Mouse (Mus musculus) c-Kit-positive CD71-positive TER-119-negative erythroid progenitor cells, embryonic 14.5 days (primary cell): ENCODE data around the gene Cpne5.
"Not testable (repeated sequence)": the region's sequence is repeated elsewhere in the genome, so short reads cannot be mapped to it uniquely, and the experiment has no call there.

Experiments
- DNase-seq: peaks from one replicate; pipeline ENCODE4 v3.0.0-alpha.2; 2013; ENCODE audit warnings: low read depth

Gene Cpne5

DNA sequence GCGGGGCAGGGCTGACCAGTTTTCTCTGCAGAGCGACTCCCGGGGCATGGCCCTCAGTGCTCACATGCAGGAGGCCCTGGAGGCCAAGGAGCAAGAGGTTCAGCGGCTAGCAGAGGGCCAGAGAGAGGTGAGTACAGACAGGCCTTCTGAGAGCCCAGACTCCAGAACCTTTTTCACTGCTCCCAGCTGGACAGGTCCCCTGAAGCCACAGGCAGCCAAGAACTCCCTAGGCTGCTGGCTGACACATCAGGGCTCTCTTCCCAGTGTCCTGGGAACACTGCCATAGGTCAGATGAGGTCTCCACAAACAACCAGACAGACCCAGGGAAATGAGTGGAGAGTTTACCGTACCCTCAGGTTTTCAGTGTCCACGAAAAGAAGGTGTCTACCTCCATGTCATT is 101.7 kb downstream of the Cpne5 start:
- DNase-seq = no peak

DNA sequence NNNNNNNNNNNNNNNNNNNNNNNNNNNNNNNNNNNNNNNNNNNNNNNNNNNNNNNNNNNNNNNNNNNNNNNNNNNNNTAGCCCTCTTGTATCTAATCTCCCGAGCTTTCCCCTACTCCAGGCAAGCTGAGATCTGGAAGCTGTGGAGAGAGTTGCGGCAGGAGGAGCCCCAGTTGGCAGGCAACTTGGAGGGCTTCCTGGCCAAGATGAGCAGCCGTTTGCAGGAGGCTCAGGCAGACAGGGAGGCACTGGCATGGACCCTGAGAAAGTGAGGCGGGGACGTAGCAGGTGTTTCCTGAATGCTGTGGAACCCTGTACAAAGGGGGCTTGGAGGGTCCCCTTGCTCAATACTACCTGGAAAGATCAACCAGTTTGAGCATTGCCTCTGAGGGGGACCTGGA is 102.9 kb downstream of the Cpne5 start:
- DNase-seq = no peak

DNA sequence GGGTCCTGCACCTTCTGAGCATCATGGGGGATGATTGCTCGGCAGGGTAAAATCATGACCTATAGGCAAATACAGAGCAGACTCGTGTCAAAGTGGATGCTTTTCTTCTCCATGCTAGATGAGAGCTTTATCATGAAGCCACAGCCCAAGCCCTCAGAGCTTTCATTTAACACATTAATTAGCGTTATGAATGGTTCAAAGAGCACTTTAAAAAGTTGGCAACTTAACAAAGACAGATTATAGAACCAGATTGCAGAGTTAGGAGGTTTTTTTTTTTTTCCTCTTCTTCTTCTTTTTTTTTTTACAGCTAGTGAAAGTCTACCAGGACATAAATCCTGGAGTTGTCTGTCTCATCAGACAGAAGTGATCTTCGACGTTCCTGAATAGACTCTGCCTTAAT is 108.6 kb downstream of the Cpne5 start:
- DNase-seq = no peak

DNA sequence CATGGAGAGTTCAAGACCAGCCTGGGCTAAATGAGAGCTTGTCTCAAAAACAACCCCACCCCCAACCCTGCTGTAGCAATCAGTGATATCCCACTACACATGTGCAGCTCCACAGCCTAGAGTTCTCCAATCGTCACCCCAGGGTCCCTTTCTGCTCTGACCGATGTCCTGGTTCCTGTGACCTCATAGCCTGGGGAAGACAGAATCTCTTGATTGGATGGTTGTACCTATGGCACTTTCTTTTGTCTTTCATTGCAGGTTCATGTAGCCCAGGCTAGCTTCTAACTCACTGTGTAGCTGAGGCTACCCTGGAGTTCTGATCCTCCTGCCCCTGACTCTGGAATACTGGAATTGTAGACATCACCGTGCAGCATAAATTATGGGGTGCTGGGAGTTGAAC is 111.4 kb downstream of the Cpne5 start:
- DNase-seq = no peak

DNA sequence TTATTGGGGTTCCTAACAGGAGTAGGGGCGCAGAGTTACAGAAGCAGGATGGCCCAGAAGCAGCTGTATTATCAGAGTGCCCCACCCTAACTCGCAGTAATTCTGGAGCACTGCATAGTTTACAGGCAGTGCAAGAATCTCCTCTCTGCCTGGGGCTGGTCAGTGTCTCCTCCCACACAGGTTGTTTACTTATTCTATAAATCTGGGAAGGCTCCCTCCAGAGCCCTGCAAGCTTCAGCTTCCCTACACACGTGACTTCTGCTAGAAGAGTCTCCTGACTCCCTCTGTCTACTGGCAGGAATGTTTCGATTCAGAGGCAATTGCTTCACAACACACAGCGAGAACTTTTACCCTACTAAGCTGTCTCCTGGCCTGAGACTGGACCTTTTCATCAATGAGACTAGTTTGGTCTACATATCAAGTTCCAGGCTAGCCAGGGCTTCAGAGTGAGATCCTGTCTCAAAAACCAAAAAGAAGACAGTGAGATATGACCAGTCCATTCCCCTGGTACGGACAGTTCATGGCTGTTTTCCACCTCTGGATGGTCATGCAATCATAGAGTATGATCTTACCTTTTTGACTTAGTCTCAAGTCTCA is 114.3 kb downstream of the Cpne5 start:
- DNase-seq = no peak

DNA sequence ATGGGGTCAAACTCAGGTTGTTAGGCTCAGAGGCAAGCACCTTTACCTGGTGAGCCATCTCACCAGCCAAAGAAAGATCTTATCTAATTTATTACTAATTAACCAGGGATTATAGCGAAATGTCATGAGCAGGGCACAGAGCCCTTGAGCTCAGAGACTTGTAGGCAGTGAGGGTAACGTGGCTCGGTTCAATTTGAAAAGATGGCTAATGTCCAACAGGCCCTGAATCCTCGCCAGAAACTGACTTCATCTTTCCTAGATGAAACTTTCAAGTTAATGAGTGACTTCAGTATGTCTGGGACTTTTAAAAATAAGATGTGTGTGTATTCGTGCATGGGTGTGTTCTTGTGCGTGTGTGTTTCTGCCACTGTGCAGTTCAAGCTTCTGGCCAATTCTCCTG is 115.2 kb downstream of the Cpne5 start:
- DNase-seq = no peak

DNA sequence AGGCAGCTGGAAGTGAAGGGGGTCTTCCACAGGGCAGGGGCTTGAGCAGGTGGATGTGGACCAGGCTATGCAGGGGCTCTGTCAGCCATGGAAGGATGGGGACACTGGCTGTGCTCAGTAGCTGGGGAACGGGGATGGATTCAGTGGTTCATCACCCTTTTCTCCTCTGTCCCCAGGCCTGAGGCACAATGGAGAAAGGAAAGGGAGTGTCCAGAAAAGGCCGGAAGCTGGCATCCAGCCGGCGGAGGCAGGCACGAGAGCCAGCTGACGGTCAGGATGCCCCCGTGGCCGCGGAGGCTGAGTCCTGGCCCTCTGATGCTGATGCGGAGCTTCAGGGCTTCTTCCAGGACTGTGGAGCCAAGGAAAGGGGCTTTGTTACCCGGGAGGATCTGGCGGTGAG is 117.3 kb downstream of the Cpne5 start:
- no peak for DNase-seq

DNA sequence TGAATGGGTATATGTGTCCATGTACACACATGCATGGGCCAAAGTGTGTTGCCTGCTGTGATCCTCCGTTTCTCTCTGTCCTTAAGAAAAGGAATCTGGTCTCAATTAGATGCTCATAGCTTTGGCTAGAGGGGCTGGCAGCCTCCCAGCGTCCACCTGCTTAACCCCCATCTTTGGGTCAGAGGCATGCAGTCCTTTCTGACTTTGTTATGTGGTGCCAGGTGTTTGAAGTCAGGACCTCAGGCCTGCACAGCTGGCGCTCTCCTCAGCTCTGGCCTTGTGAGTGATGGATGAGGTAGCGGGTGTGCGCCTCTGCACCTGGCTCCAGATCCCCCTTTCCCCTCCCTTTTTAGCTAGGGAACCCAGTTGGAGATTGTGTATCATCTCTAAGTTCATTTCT is 119.9 kb downstream of the Cpne5 start:
- DNase-seq = no peak

DNA sequence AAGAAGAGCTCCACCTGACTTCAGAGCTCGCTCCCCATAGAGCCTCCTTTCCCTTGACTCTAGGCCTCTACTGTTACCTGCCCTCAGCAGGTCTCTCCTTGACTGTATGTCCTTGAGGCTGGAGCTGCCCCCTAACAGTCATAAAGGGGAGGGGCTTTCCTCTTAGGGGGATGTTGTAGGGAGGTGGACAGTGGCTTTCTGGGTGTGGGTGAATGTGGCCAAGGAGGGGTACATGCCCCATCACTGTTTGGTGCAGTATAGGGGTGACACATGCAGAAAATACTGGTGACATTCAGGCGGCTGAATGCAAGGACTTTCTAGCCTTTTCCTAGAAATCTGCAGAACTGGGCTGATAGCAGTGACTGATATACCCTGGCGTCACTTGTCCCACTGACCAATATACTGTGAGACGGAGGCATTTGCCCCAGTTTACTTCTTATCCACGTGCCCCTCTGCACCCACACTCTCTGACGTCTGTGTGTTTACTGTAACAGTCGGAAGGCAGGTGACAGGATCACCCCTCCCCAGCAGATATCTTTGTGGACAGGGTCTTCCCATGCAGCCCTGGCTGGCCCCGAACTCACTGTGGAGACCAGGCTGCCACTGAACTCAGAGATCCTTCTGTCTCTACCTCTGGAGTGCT is 120.8 kb downstream of the Cpne5 start:
- DNase-seq = no peak

DNA sequence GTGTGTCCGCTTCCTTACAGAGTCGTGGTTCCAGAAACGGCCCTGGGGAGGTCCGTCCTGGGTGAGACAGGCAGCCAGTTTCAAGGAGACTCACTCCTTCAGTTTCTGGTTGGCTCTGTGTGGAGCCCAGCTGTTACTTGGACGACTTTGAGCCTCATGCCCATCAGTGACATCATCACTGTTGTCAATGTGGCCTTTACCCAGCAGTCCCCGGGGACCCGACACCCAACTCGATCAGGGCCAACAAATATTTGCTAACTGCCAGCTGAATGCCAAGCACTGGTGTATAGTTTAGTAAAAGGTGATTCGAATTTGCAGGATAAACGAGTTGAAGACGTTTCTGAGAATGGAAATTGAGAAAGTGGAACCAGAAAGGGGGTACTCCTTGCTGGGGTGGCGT is 121.9 kb downstream of the Cpne5 start:
- DNase-seq = no peak

DNA sequence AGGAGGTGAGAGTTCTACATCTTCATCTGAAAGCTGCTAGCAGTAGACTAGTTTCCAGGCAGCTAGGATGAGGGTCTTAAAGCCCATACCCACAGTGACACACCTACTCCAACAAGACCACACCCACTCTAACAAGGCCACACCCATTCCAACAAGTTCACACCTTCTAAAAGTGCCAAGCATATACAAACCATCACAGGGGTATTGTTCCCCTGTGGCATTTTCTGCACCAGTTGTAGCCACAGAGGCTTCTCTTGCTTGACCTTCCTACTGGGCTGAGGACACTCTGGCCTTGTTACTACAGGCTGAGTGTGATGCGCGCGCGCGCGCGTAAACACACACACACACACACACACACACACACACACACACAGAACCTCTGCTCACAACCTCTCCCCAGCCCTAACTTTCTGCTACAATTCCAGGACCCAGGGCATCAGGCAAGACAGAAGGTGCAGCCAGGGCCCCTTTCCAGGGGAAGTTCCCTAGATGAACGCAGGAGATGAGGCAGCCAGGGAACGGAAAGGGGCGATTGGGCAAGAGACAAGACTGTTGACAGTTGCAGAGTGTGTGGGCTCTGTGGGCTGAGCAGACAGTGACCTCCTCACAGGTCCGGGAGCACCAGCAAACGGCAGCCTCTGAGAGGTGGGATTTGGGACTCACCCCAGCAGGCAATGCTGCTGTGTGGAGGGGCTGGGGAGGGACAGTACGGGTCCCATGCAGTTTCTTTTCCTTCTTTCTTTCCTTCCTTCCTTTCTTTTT is 124.2 kb downstream of the Cpne5 start, which contains the start of gene Rab44:
Rab44 (plus strand) TSS at position 555 of the 762 bp plus-strand sequence.
- DNase-seq = no peak

DNA sequence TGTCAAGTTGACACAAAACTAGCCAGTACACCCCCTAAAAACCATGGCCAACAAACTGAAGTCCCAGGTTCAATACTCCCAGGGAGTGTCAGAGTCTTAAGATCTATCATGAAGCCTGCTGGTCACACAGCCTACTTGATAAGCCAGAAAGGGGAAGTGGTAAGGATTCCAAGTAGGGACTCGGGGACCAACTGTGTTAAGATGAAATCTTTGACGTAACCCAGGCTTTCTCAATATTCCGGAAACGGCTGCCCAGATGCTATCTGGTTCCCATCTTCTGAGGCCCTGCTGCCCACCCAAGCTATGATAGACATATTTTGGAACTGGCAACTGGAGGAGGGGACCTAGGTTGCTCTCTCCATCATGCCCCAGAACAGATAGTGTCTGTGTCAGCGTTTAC is 126.6 kb downstream of the Cpne5 start:
- DNase-seq = no peak

DNA sequence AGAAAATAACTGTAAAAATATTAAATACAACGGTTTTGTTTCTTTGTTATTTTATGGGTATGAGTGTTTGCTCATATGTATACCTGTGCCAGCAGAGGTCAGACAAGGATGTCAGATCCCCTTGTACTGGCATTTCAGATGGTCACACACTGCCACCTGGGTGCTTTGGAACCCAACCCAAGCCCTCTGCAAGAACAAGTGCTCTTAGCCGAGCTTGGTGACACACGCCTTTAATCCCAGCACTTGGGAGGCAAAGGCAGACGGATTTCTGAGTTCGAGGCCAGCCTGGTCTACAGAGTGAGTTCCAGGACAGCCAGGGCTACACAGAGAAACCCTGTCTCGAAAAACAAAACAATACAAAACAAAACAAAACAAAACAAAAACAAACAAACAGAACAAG is 127.6 kb downstream of the Cpne5 start:
- not testable (repeated sequence) for DNase-seq
